Mouse (Mus musculus): Measurements from ENCODE around the gene Lrrc63. TPM values are rescaled to one million over a fixed set of nuclear protein-coding genes. Genes with fewer than 3 reads are reported as not detected.

The Lrrc63 gene
- polyA plus RNA-seq, 1 experiment from 2014 or later: not detected

DNA sequence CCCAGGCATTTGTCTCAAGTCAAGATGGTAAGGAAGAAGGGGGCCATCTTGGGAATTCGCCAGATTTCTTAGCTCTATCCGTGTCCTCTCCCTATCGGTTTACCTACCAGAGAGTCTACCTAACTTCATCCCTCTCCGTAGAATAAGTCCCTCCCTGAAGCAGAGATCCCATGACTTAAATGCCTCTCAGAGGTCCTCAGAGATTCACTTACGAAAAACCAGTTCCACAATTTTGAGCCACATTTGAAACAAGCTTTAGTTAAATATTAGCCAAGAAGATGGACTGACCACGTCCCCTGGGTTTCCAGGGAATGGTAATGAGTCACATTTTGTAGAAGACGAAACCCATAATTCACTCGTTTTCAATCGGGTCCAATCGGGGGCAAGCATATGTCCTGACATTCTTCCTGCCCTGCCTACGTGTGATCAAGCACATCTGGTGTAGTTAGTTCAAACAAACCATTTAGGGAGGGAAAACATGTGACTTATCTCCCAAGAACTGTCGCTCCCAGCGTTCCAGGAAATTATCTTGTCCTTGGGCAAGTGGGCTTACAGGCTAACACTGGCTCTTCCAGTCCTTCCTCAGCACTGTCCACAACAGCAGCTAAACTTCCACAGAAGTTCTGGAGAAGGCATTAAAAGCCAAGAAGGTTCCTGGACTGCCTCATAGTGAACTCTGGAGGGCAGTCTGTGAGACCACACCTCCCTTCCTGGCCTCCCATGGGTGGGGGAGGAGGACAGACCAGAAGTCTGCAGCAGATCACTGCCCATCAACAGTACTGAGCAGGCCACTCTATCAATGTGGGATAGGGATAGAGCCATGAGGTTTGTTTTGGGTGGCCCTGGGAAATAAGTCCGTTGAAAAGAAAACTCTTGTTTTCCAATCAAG lies 76.0 kb downstream of the Lrrc63 start:
- no peak overlapping the region for H3K9ac ChIP-seq (ENCODE audit: low read length)
- H3K9me3 ChIP-seq (ENCODE audit: control insufficient read depth, low read length): no peaks in the 10 kb centered on the region
- H3K36me3 ChIP-seq (ENCODE audit: control insufficient read depth, insufficient read depth, low read length): peaks cover 6% of the 10 kb centered on the region; the same call in 1 of the 2 replicates
- ATAC-seq (ENCODE audit: insufficient number of reproducible peaks, insufficient read depth, low FRiP score, low read depth): no peak
- H3K27me3 ChIP-seq (ENCODE audit: control insufficient read depth, insufficient read depth, low read length): no peaks in the 10 kb centered on the region
- H3K27ac ChIP-seq (replicated peaks in 1 of 2; ENCODE audit: control insufficient read depth in 1 of 2, insufficient read depth in 1 of 2, low read depth in 2 of 2, low read length in 2 of 2): no peak overlapping the region
- WGBS: 71% methylated on average over 14 of the region's 14 CpGs
- H3K4me3 ChIP-seq (ENCODE audit: control insufficient read depth in 1 of 2, insufficient read depth in 1 of 2, low read depth in 1 of 2, low read length in 2 of 2): no peak overlapping the region
- peaks cover 0 to 4% of the 10 kb centered on the region in 2 experiments; a peak in 1 of 4 replicates for H3K4me1 ChIP-seq (ENCODE audit: control insufficient read depth in 2 of 2, insufficient read depth in 2 of 2, low read length in 2 of 2)
- H3K4me2 ChIP-seq (ENCODE audit: low read length): no peak overlapping the region

GRCm38 (mm10) chr14:75052451-75052850 lies 78.2 kb downstream of the Lrrc63 start:
- H3K4me1 ChIP-seq (ENCODE audit: control insufficient read depth in 2 of 2, insufficient read depth in 2 of 2, low read length in 2 of 2): peaks cover 0 to 4% of the 10 kb centered on the region in 2 experiments; a peak in 1 of 4 replicates
- no peaks in the 10 kb centered on the region for H3K27me3 ChIP-seq (ENCODE audit: control insufficient read depth, insufficient read depth, low read length)
- no peak overlapping the region for H3K9ac ChIP-seq (ENCODE audit: low read length)
- H3K36me3 ChIP-seq (ENCODE audit: control insufficient read depth, insufficient read depth, low read length): peaks cover 6% of the 10 kb centered on the region; the same call in 1 of the 2 replicates
- no peaks in the 10 kb centered on the region for H3K9me3 ChIP-seq (ENCODE audit: control insufficient read depth, low read length)
- WGBS: 52% methylated on average over 8 of the region's 8 CpGs
- ATAC-seq (ENCODE audit: insufficient number of reproducible peaks, insufficient read depth, low FRiP score, low read depth): no peak
- no peak overlapping the region for H3K4me2 ChIP-seq (ENCODE audit: low read length)
- H3K27ac ChIP-seq (replicated peaks in 1 of 2; ENCODE audit: control insufficient read depth in 1 of 2, insufficient read depth in 1 of 2, low read depth in 2 of 2, low read length in 2 of 2): no peak overlapping the region
- no peak overlapping the region for H3K4me3 ChIP-seq (ENCODE audit: control insufficient read depth in 1 of 2, insufficient read depth in 1 of 2, low read depth in 1 of 2, low read length in 2 of 2)

DNA sequence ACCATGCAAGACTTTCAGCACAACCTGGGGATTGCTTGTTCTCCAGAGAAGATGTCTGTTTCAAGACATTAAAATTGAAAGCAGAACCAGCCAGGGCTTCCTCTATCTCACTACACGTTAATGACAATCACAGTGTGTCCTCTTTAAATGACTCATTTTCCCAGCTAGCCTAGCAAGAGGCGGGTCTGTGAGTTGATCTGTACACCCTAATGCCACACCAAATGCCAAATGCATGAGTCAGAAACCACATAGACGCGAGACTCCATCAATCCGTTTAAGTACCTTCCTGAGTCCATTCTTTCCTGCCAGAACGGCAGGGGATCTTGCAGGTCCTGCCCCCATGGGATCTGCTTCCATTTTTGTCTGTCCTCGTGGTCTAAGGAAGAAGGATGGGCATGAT lies 85.5 kb downstream of the Lrrc63 start:
- no peaks in the 10 kb centered on the region for H3K27me3 ChIP-seq (ENCODE audit: control insufficient read depth, insufficient read depth, low read length)
- H3K4me2 ChIP-seq (ENCODE audit: low read length): no peak overlapping the region
- ATAC-seq (ENCODE audit: insufficient number of reproducible peaks, insufficient read depth, low FRiP score, low read depth): no peak
- H3K9ac ChIP-seq (ENCODE audit: low read length): no peak overlapping the region
- no peak overlapping the region for H3K27ac ChIP-seq (replicated peaks in 1 of 2; ENCODE audit: control insufficient read depth in 1 of 2, insufficient read depth in 1 of 2, low read depth in 2 of 2, low read length in 2 of 2)
- H3K4me3 ChIP-seq (ENCODE audit: control insufficient read depth in 1 of 2, insufficient read depth in 1 of 2, low read depth in 1 of 2, low read length in 2 of 2): no peak overlapping the region
- no peaks in the 10 kb centered on the region for H3K4me1 ChIP-seq (ENCODE audit: control insufficient read depth in 2 of 2, insufficient read depth in 2 of 2, low read length in 2 of 2)
- no peaks in the 10 kb centered on the region for H3K9me3 ChIP-seq (ENCODE audit: control insufficient read depth, low read length)
- H3K36me3 ChIP-seq (ENCODE audit: control insufficient read depth, insufficient read depth, low read length): peaks cover under 1% of the 10 kb centered on the region; the same call in 1 of the 2 replicates
- 48% methylated on average over 7 of the region's 7 CpGs for WGBS

DNA sequence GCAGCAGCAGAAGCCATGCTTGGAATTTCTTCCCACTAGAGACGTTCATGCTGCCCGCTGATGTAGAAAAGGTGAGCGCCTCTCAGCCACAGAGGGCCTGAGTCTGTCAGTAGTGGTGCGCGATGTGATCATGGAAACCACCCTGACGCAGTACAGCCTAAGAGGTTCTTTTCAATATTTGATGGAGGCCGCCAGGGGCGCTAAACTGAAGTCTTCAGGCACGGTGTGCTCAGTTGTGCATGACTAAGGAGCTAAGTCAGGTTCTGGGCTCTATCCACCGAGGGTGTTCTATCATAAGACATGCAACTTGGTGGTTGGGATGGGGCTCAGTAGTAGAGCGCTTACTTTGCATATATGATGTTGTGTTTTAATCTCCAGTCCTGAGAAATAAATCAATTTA lies 95.2 kb downstream of the Lrrc63 start:
- H3K36me3 ChIP-seq (ENCODE audit: control insufficient read depth, insufficient read depth, low read length): peaks cover 11% of the 10 kb centered on the region; the same call in 1 of the 2 replicates
- H3K4me1 ChIP-seq (ENCODE audit: control insufficient read depth in 2 of 2, insufficient read depth in 2 of 2, low read length in 2 of 2): no peaks in the 10 kb centered on the region
- H3K9me3 ChIP-seq (ENCODE audit: control insufficient read depth, low read length): no peaks in the 10 kb centered on the region
- no peak overlapping the region for H3K27ac ChIP-seq (replicated peaks in 1 of 2; ENCODE audit: control insufficient read depth in 1 of 2, insufficient read depth in 1 of 2, low read depth in 2 of 2, low read length in 2 of 2)
- ATAC-seq (ENCODE audit: insufficient number of reproducible peaks, insufficient read depth, low FRiP score, low read depth): no peak
- WGBS: 57% methylated on average over 11 of the region's 11 CpGs
- no peak overlapping the region for H3K4me3 ChIP-seq (ENCODE audit: control insufficient read depth in 1 of 2, insufficient read depth in 1 of 2, low read depth in 1 of 2, low read length in 2 of 2)
- no peaks in the 10 kb centered on the region for H3K27me3 ChIP-seq (ENCODE audit: control insufficient read depth, insufficient read depth, low read length)
- no peak overlapping the region for H3K4me2 ChIP-seq (ENCODE audit: low read length)
- H3K9ac ChIP-seq (ENCODE audit: low read length): no peak overlapping the region

Other genes with a start within 250 kb of the Lrrc63 start
- 11.4 and 16.3 TPM in 2 replicates for gene Lrch1, start 183.0 kb downstream of the Lrrc63 start, polyA plus RNA-seq (2014; fragmentation: Nextera tagmentation; extraction: Ambion mirVana)
- 1.6 and 1.8 TPM in 2 replicates for gene Rubcnl, start 114.9 kb downstream of the Lrrc63 start, polyA plus RNA-seq (2014; fragmentation: Nextera tagmentation; extraction: Ambion mirVana)
- gene Lcp1, start 220 bp upstream of the Lrrc63 start, polyA plus RNA-seq (2014; fragmentation: Nextera tagmentation; extraction: Ambion mirVana): 26.3 and 31.0 TPM in 2 replicates
- not detected in 2 replicates for gene Cpb2, start 111.4 kb upstream of the Lrrc63 start, polyA plus RNA-seq (2014; fragmentation: Nextera tagmentation; extraction: Ambion mirVana)
- gene Zc3h13, start 153.5 kb upstream of the Lrrc63 start, polyA plus RNA-seq (2014; fragmentation: Nextera tagmentation; extraction: Ambion mirVana): 20.1 and 20.9 TPM in 2 replicates

Measured in heart, embryonic 14.5 days (tissue).